Mouse (Mus musculus) hindbrain, embryonic 16.5 days (tissue): Measurements from ENCODE around the gene Rpl31. TPM values are rescaled to one million over a fixed set of nuclear protein-coding genes. Genes with fewer than 3 reads are reported as not detected.

Source experiments
- ATAC-seq: fragments of 200-750 bp; cut with Nextera tagmentation; 2 replicates; pipeline ENCODE4 v1.8.0; 2017; ENCODE audit warnings: moderate TSS enrichment, moderate library complexity
- H3K27ac ChIP-seq: fragments of 300-500 bp; sonication (generic); 2 replicates; pipeline ENCODE4 v1.5.1; 2014; ENCODE audit warnings: low read depth, mild to moderate bottlenecking, control low read depth, low read length, moderate library complexity
- H3K27me3 ChIP-seq: fragments of 300-500 bp; sonication (generic); replicated peaks from 2 replicates; pipeline ENCODE4 v1.6.1; 2014; ENCODE audit warnings: low read length; ENCODE audit not compliant: control insufficient read depth, insufficient read depth
- H3K36me3 ChIP-seq: fragments of 300-500 bp; sonication (generic); 2 replicates; pipeline ENCODE4 v1.6.1; 2014; ENCODE audit warnings: mild to moderate bottlenecking, low read length, moderate library complexity, mixed read lengths; ENCODE audit not compliant: control insufficient read depth, insufficient read depth
- H3K4me1 ChIP-seq: fragments of 300-500 bp; sonication (generic); 2 replicates; pipeline ENCODE4 v1.6.1; 2014; ENCODE audit warnings: low read depth, low read length; ENCODE audit not compliant: control insufficient read depth, insufficient read depth
- H3K4me2 ChIP-seq: fragments of 300-500 bp; sonication (generic); 2 replicates; pipeline ENCODE4 v1.6.1; 2014; ENCODE audit warnings: mild to moderate bottlenecking, low read length, control low read depth, moderate library complexity
- H3K4me3 ChIP-seq: fragments of 300-500 bp; sonication (generic); 2 replicates; pipeline ENCODE4 v1.5.1; 2014; ENCODE audit warnings: mild to moderate bottlenecking, low read length, control low read depth, moderate library complexity
- H3K9ac ChIP-seq: fragments of 300-500 bp; sonication (generic); 2 replicates; pipeline ENCODE4 v1.6.1; 2014; ENCODE audit warnings: low read depth, mild to moderate bottlenecking, control low read depth, low read length, moderate library complexity
- H3K9me3 ChIP-seq: fragments of 300-500 bp; sonication (generic); 2 replicates; pipeline ENCODE4 v1.6.1; 2014; ENCODE audit warnings: mild to moderate bottlenecking, low read length, moderate library complexity; ENCODE audit not compliant: control insufficient read depth
- whole genome bisulfite sequencing: fragments of 180-500 bp; shearing (Covaris S2); extraction: QIAGEN DNeasy Blood & Tissue Kit; methylation state at CpG from one replicate; pipeline ENCODE4 v1.1.7; 2014; 5-methylcytosine and 5-hydroxymethylcytosine counted together
- polyA plus RNA-seq: library from polyadenylated mRNA; unstranded; fragments of >200 nt; fragmentation: Nextera tagmentation; extraction: Ambion mirVana; gene quantifications from 2 replicates; pipeline ENCODE4 v1.2.1, GENCODE M21; 2015

Rpl31 gene
- polyA plus RNA-seq, 1 experiment from 2014 or later = 257 TPM

DNA sequence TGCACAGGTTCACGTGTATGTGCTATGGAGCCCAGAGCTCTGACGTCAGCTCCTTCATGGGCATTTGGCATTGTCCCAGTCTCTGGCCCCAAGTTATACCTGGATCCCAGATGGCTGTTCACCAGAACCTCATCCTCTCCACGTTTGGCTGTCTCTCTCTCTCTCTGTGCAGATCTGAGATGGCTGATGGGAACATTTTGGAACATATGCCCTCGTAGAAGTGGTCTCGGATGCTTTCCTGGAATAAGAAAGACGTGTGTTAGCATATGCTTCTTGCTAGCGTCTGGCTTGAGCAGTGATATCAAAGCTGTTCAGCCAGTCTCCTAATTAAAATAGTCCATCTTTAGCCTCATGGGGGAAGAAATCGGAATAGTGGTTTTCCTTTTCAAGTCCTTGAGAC lies 30.9 kb upstream of the Rpl31 start:
- no peak for ATAC-seq
- H3K4me3 ChIP-seq = no peak overlapping the region

DNA sequence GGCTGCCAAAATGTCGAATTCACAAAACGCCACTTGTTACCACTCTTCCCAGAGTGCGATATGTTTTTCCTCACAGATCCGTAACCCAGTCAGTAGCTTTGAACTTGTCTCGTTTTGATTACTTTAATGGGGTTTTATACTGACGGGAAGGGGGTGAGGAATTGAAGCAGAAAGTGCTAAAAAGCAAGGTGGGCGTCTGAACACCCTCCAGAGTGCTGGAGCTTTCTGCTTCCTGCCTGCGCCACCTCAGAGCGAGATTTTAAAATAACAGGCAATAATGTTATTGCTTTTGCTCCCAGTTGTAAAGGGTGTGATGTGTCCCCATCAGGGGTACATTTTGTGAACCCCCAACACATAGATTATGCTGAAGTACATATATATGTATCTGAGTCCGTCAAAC lies 28.8 kb upstream of the Rpl31 start:
- H3K4me3 ChIP-seq = no peak overlapping the region
- ATAC-seq = no peak
- no peaks in the 10 kb centered on the region; the same call in 1 of the 2 replicates for H3K27me3 ChIP-seq
- no peak overlapping the region for H3K9ac ChIP-seq
- WGBS = 81% methylated on average over 10 of the region's 10 CpGs
- H3K36me3 ChIP-seq = no peaks in the 10 kb centered on the region
- H3K4me1 ChIP-seq = no peaks in the 10 kb centered on the region
- no peaks in the 10 kb centered on the region for H3K9me3 ChIP-seq
- no peak overlapping the region for H3K27ac ChIP-seq
- H3K4me2 ChIP-seq = no peak overlapping the region

More for the DNA sequence above, 30.9 kb upstream of the Rpl31 start:
- no peaks in the 10 kb centered on the region for H3K4me1 ChIP-seq
- H3K4me2 ChIP-seq = no peak overlapping the region
- no peaks in the 10 kb centered on the region for H3K36me3 ChIP-seq
- H3K9me3 ChIP-seq = no peaks in the 10 kb centered on the region
- H3K27me3 ChIP-seq = no peaks in the 10 kb centered on the region; the same call in 1 of the 2 replicates
- H3K9ac ChIP-seq = no peak overlapping the region
- H3K27ac ChIP-seq = no peak overlapping the region
- WGBS = 78% methylated on average over 8 of the region's 8 CpGs

DNA sequence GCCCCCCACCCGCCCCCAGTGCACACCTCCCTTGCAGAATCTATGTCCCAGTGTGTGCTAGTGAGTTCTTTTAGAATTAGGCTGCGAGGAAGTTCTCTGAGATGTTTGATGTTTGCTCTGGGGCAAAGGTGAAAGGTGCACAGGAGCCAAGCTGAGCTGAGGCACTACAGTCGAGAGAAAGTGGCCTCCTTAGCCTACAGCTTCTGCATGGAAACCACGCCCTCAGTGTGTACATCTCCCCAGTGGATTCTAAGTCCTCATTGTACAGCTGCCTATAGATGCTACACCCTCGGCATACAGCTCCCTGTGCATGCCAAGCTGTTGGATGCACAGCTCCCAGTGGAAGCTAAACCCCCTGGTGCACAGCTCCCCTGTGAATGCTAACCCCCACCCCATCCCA lies 28.2 kb upstream of the Rpl31 start:
- Histone ChIP-seq H3K4me2 (no peak overlapping the region), H3K36me3 (no peaks in the 10 kb centered on the region), H3K9me3 (no peaks in the 10 kb centered on the region), H3K27ac (no peak overlapping the region), H3K4me1 (no peaks in the 10 kb centered on the region), H3K9ac (no peak overlapping the region), H3K27me3 (no peaks in the 10 kb centered on the region; the same call in 1 of the 2 replicates), H3K4me3 (no peak overlapping the region)
- 54% methylated on average over 5 of the region's 5 CpGs for WGBS
- ATAC-seq = no peak

DNA sequence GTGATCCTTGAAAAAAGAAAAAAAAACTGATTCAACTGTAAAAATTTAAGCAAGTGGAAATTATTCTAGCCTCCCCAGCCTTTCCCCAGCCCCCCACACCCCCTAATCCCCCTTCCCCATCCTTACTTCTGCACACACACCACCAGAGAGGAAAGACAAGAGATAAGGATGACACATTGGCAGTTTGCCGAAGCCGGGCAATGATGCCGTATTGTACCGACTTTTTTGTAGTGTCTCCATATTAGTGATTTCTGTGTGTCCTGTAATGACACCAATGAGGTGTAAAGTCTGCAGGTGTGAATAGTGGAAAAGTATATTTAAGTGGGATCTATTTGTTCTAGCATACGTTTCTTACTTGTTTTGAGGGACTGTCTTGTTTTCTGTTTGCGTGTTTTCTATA lies 27.5 kb upstream of the Rpl31 start:
- Histone ChIP-seq H3K9ac (no peak overlapping the region), H3K27me3 (no peaks in the 10 kb centered on the region; the same call in 1 of the 2 replicates), H3K4me1 (no peaks in the 10 kb centered on the region), H3K4me3 (no peak overlapping the region), H3K4me2 (no peak overlapping the region), H3K36me3 (no peaks in the 10 kb centered on the region), H3K9me3 (no peaks in the 10 kb centered on the region), H3K27ac (no peak overlapping the region)
- no peak for ATAC-seq
- WGBS = 88% methylated on average over 6 of the region's 6 CpGs

DNA sequence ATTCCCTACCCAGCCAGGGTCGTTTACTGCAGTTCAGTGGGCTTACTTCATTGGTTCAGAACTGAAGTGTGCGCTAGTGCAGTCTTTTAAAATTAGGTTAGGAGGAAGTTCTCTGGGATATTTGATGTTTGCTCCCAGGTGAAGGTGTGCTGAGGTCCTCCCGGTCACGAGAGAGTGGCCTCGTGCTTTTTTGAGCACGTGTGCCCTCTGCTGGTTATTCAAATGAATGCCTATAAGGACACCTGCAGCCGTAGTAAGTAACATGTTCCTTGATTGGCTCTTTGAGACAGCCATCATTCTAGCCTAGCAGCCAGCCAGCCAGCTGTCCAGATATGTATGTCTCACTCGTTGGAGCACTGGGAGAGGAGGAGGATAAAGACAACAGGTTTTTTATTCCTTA lies 27.0 kb upstream of the Rpl31 start:
- H3K4me1 ChIP-seq = no peaks in the 10 kb centered on the region
- no peaks in the 10 kb centered on the region for H3K9me3 ChIP-seq
- no peak overlapping the region for H3K4me2 ChIP-seq
- no peaks in the 10 kb centered on the region; the same call in 1 of the 2 replicates for H3K27me3 ChIP-seq
- H3K27ac ChIP-seq = no peak overlapping the region
- WGBS = 18% methylated on average over 8 of the region's 8 CpGs
- no peaks in the 10 kb centered on the region for H3K36me3 ChIP-seq
- H3K9ac ChIP-seq = no peak overlapping the region
- no peak overlapping the region for H3K4me3 ChIP-seq
- peak; percentile 72 for ATAC-seq

DNA sequence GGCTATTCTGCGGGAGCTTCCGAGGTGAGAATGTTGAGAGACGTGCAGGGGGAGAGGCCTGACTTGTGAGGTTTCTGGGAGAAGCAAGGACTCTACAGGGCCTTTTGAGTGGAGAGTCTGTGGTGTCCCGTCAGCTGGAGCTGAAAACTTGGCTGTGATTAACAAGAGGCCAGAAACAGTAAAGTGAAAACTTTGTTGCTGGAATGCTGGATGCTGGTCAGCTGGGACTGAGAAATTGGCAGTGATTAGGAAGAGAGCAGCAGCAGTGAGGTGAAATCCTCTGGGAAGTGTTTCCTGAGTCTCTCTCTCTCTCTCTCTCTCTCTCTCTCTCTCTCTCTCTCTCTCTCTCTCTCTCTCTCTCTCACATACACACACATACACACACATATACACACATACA lies 25.8 kb upstream of the Rpl31 start:
- Histone ChIP-seq H3K4me3 (no peak overlapping the region), H3K9me3 (no peaks in the 10 kb centered on the region), H3K36me3 (no peaks in the 10 kb centered on the region), H3K4me2 (no peak overlapping the region), H3K27me3 (no peaks in the 10 kb centered on the region), H3K4me1 (no peaks in the 10 kb centered on the region), H3K9ac (no peak overlapping the region), H3K27ac (no peak overlapping the region)
- 80% methylated on average over 4 of the region's 4 CpGs for WGBS
- no peak for ATAC-seq

DNA sequence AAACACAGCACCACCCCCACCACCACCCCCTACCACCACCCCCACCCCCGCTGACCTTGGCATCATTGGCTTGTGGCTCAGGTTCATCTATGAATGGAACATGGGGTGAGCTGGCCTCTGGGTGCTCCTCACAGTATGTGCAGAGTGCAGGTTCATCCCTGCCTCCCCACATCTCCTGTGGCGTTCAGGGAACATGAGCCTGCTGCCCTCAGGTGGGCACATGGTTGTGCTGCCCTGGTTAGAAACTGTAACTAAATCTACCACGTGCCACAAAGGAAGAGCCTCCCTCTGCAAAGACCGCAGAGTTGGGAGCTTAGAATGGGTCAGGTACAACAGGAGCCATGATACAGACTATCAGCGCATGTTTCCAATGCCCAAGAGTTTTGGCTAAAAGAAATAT lies 24.4 kb upstream of the Rpl31 start:
- Histone ChIP-seq H3K4me2 (no peak overlapping the region), H3K27ac (no peak overlapping the region), H3K9me3 (no peaks in the 10 kb centered on the region), H3K4me1 (no peaks in the 10 kb centered on the region), H3K27me3 (no peaks in the 10 kb centered on the region), H3K4me3 (no peak overlapping the region), H3K36me3 (no peaks in the 10 kb centered on the region), H3K9ac (no peak overlapping the region)
- no peak for ATAC-seq
- WGBS = 84% methylated on average over 5 of the region's 5 CpGs

DNA sequence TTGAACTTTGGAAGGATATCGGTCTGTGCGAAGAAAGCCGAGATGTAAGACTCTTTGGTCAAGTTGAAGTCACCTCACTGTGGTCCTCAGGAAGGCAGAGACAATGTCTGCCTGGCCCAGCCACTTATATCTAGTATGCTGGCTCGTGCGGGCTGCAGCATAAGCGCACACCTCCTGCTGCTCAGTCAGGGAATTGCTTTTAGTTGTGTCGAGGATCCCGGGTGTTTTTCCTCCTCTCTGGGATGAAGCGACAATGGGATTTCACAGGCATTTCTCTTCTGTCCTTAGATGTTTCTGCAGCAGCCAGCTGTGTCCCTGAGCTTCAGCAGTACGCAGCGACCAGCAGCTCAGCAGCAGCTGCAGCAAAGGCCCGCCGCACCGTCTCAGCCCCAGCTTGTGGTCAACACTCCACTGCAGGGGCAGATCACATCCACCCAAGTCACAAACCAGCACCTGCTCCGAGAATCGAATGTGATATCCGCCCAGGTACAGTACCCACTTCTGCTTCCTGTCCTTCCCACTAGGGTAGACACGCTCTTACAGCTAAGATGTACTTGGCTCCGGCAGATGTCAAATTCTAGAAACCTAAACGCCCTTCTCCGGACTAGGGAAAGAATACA lies 22.6 kb upstream of the Rpl31 start:
- H3K36me3 ChIP-seq = no peaks in the 10 kb centered on the region
- H3K4me3 ChIP-seq = no peak overlapping the region
- H3K4me2 ChIP-seq = no peak overlapping the region
- no peaks in the 10 kb centered on the region for H3K9me3 ChIP-seq
- H3K4me1 ChIP-seq = no peaks in the 10 kb centered on the region
- H3K27ac ChIP-seq = no peak overlapping the region
- H3K9ac ChIP-seq = no peak overlapping the region
- no peak for ATAC-seq
- WGBS = 62% methylated on average over 21 of the region's 21 CpGs
- no peaks in the 10 kb centered on the region for H3K27me3 ChIP-seq

DNA sequence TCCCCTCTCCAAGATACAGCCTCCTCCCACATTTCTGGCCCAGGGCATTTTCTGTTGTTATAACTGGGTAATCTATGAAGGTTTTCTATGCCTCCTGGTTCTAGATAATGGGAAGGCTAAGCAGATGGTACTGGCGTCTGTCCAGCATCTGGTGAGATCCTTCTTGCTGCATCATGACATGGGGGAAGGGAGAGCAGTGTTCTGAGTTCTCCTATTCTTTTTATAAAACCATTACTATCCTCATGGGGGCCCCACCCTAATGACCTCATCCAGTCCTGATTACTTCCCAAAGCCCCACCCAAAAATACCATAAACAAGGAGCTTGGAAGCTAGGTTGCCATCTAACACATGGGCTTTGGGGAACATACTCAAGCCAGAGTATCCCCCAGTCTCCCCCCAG lies 18.6 kb upstream of the Rpl31 start:
- Histone ChIP-seq H3K27ac (no peak overlapping the region), H3K4me3 (no peak overlapping the region), H3K4me1 (no peaks in the 10 kb centered on the region), H3K9ac (no peak overlapping the region), H3K27me3 (no peaks in the 10 kb centered on the region), H3K36me3 (no peaks in the 10 kb centered on the region), H3K9me3 (peaks cover 2% of the 10 kb centered on the region; the same call in 1 of the 2 replicates), H3K4me2 (no peak overlapping the region)
- no peak for ATAC-seq
- WGBS = 73% methylated on average over 1 of the region's 1 CpGs

DNA sequence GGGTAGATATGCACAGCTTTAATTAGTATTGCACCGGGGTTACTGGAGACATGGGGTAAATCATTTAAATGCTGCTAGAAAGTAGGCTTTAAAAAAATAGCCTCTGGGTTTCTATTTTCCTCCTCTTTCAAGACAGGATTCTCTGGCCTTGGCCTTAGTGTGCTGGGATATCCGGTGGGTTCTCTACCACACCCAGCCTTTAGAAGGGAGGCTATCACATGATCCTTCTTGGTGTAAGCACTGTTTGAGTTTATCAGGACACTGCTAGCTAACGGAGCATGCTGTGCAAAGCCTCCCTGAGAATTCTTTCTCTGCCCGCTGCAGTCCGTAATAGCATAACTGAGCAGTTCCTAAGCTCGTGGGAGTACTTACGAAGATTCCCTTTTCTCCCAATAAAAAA lies 18.2 kb upstream of the Rpl31 start:
- H3K4me2 ChIP-seq = no peak overlapping the region
- no peak overlapping the region for H3K4me3 ChIP-seq
- H3K27me3 ChIP-seq = no peaks in the 10 kb centered on the region
- no peaks in the 10 kb centered on the region for H3K36me3 ChIP-seq
- 80% methylated on average over 7 of the region's 7 CpGs for WGBS
- H3K27ac ChIP-seq = no peak overlapping the region
- H3K9me3 ChIP-seq = peaks cover 2% of the 10 kb centered on the region; the same call in 1 of the 2 replicates
- H3K4me1 ChIP-seq = no peaks in the 10 kb centered on the region
- ATAC-seq = no peak
- H3K9ac ChIP-seq = no peak overlapping the region
